Mouse (Mus musculus): ENCODE measurements around the gene Net1. TPM values are rescaled to one million over a fixed set of nuclear protein-coding genes. Genes with fewer than 3 reads are reported as not detected.

Net1 gene
- 70.6 and 101 TPM in 2 replicates for polyA plus RNA-seq (2016; fragmentation: Nextera tagmentation; extraction: Ambion mirVana)

DNA sequence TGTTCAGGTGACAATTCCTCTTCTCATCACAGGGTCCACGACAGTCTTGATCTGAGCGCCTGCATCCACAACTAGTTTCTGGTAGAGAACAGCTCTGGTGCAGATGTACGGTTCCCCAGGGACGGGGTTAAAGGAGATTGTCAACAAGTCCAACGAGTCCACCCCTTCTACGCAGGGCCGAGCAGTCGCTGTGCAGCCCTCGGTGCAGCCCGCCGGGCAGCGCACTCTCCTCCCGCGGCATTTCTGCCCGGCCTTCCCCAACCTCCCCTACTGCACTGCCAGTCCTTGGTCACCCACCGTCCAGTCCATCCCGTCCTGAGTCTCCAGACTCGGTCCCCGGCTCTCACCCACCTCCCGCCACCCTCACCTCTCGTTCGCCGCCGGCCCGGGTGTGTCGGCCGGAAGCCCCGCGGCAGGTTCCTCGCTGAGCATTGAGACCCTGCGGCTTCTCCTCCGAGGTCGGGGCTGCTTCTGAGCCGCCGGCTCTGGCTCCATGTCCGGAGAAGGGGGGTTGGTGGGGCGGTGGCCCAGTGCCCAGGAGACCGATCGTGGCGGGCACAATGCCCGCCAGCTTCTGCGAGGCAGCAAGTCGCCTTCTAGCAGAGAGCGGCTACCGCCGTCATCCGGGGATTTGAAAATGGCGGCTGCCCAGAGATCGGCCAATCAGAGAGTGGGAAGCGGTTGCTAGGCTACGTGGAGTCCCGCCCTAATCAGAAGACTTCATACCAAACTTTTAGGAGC is at the start of gene Net1, which contains the start of gene Tubal3:
Gene Net1 (minus strand): TSS at position 650 of the 741 bp plus-strand sequence.
Gene Tubal3 (plus strand): TSS at position 704 of the 741 bp plus-strand sequence.
- Histone ChIP-seq H3K9me3 (replicated peaks) (peaks cover 4% of the 10 kb centered on the region; the same call in 1 of the 2 replicates), H3K4me1 (peaks cover 9% of the 10 kb centered on the region), H3K4me3 (peak within 1 kb of the TSS; percentile 92), H3K36me3 (peaks cover 24% of the 10 kb centered on the region), H3K27ac (peak within 1 kb of the TSS; percentile 98), H3K27me3 (ENCODE audit: low read depth, poor library complexity, severe bottlenecking) (no peaks in the 10 kb centered on the region)
- DNase-seq (ENCODE audit: low spot score): peak; percentile 97
- under 1% methylated on average over 52 of the region's 52 CpGs for WGBS

- no peaks in the 10 kb centered on the region for H3K27me3 ChIP-seq (ENCODE audit: low read depth, poor library complexity, severe bottlenecking)
- DNase-seq (ENCODE audit: low spot score): no peak
- 0 out of 2 replicates have a peak, but pooled peaks cover 3% of the 10 kb centered on the region for H3K4me1 ChIP-seq
- H3K27ac ChIP-seq: no peak overlapping the region
- WGBS: 82% methylated on average over 6 of the region's 6 CpGs
- no peaks in the 10 kb centered on the region for H3K36me3 ChIP-seq
- no peaks in the 10 kb centered on the region for H3K9me3 ChIP-seq (replicated peaks)
- H3K4me3 ChIP-seq: no peak overlapping the region
Observed at GRCm38 (mm10) chr13:3951198-3951914, 33.3 kb upstream of the Net1 start.

DNA sequence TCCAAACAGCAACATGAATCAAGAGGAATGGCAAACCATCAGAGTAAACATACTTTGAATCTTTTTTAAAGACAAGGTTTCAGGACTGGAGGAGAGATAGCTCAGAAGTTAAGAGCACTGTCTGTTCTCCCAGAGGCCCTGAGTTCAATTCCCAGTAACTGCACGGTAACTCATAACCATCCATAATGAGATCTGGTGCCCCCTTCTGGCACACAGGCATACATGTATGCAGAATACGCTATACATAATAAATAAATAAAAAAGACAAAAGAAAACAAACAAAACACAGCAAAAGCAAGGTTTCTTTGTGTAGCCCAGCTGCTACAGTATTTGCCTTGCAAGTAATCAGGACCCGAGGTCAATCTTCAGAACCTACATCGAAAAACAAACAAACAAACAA is 31.5 kb upstream of the Net1 start:
- no peaks in the 10 kb centered on the region for H3K9me3 ChIP-seq (replicated peaks)
- H3K27me3 ChIP-seq (ENCODE audit: low read depth, poor library complexity, severe bottlenecking): no peaks in the 10 kb centered on the region
- H3K36me3 ChIP-seq: no peaks in the 10 kb centered on the region
- no peak overlapping the region for H3K4me3 ChIP-seq
- H3K4me1 ChIP-seq: peaks cover 10% of the 10 kb centered on the region
- H3K27ac ChIP-seq: no peak overlapping the region
- DNase-seq (ENCODE audit: low spot score): no peak
- 89% methylated on average over 4 of the region's 4 CpGs for WGBS

DNA sequence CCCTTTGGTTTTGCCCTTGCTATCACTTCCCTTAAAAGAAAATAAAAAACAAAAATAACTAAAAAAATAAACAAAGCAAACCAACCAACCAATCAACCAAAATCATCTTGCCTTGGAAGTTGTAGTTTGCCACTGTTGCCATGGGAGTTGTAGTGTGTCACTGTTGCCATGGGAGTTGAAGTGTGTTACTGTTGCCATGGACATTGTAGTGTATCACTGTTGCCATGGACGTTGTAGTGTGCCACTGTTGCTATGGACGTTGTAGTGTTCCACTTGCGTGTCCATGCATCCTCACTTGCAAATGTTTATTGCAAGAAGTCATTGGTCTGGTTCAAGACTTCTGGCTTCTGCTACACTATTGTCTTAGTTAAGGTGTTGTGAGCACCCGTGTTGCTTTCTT is 29.2 kb upstream of the Net1 start:
- Histone ChIP-seq H3K4me3 (no peak overlapping the region), H3K9me3 (replicated peaks) (no peaks in the 10 kb centered on the region), H3K27me3 (ENCODE audit: low read depth, poor library complexity, severe bottlenecking) (no peaks in the 10 kb centered on the region), H3K36me3 (no peaks in the 10 kb centered on the region), H3K4me1 (peaks cover 20% of the 10 kb centered on the region), H3K27ac (no peak overlapping the region)
- 93% methylated on average over 4 of the region's 4 CpGs for WGBS
- DNase-seq (ENCODE audit: low spot score): no peak

- Histone ChIP-seq H3K36me3 (no peaks in the 10 kb centered on the region), H3K4me3 (no peak within 1 kb of the TSS), H3K27ac (no peak within 1 kb of the TSS), H3K27me3 (ENCODE audit: low read depth, poor library complexity, severe bottlenecking) (no peaks in the 10 kb centered on the region), H3K4me1 (peaks cover 20% of the 10 kb centered on the region), H3K9me3 (replicated peaks) (no peaks in the 10 kb centered on the region)
- DNase-seq (ENCODE audit: low spot score): no peak
- WGBS: 75% methylated on average over 2 of the region's 2 CpGs
Observed at GRCm38 (mm10) chr13:3945249-3945648, 27.2 kb upstream of the Net1 start, which contains the start of gene Ucn3. Ucn3 (minus strand) TSS chr13:3945349.

- H3K9me3 ChIP-seq (replicated peaks): no peaks in the 10 kb centered on the region
- H3K4me1 ChIP-seq: peaks cover 20% of the 10 kb centered on the region
- no peaks in the 10 kb centered on the region for H3K27me3 ChIP-seq (ENCODE audit: low read depth, poor library complexity, severe bottlenecking)
- H3K36me3 ChIP-seq: no peaks in the 10 kb centered on the region
- no peak overlapping the region for H3K4me3 ChIP-seq
- H3K27ac ChIP-seq: no peak overlapping the region
- WGBS: 66% methylated on average over 7 of the region's 7 CpGs
- no peak for DNase-seq (ENCODE audit: low spot score)
Observed at GRCm38 (mm10) chr13:3944699-3945098, 26.7 kb upstream of the Net1 start.

GRCm38 (mm10) chr13:3926046-3926445 is 8.0 kb upstream of the Net1 start:
- DNase-seq (ENCODE audit: low spot score): no peak
- Histone ChIP-seq H3K27me3 (ENCODE audit: low read depth, poor library complexity, severe bottlenecking) (no peaks in the 10 kb centered on the region), H3K27ac (no peak overlapping the region), H3K9me3 (replicated peaks) (no peaks in the 10 kb centered on the region), H3K36me3 (no peaks in the 10 kb centered on the region), H3K4me1 (no peaks in the 10 kb centered on the region), H3K4me3 (no peak overlapping the region)
- 94% methylated on average over 6 of the region's 6 CpGs for WGBS

- Histone ChIP-seq H3K27ac (no peak overlapping the region), H3K36me3 (no peaks in the 10 kb centered on the region), H3K9me3 (replicated peaks) (no peaks in the 10 kb centered on the region), H3K4me1 (no peaks in the 10 kb centered on the region), H3K27me3 (ENCODE audit: low read depth, poor library complexity, severe bottlenecking) (no peaks in the 10 kb centered on the region), H3K4me3 (no peak overlapping the region)
- DNase-seq (ENCODE audit: low spot score): no peak
- WGBS: 73% methylated on average over 6 of the region's 6 CpGs
Observed at GRCm38 (mm10) chr13:3925632-3926031, 7.6 kb upstream of the Net1 start.

DNA sequence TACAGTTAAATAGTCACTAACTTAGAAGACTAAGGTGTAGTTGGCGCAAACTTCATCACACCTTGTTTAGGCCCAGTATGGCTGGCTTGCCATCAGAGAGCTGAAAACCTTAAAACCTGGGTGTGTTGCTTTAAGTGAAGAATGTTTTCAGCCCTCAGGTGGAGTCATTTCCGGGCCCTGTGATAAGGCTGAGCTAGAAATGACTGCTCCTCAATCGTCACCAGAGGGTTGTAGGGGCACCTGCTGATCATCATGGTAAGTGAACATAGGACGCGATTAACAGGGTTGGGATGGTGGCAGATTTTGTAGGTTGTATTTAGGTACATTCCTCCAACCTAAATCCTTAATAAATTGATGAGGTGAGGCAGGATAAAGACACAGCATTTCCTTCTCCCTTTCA is 6.5 kb upstream of the Net1 start:
- no peaks in the 10 kb centered on the region for H3K36me3 ChIP-seq
- no peak for DNase-seq (ENCODE audit: low spot score)
- H3K4me1 ChIP-seq: no peaks in the 10 kb centered on the region
- no peak overlapping the region for H3K4me3 ChIP-seq
- no peak overlapping the region for H3K27ac ChIP-seq
- 83% methylated on average over 5 of the region's 5 CpGs for WGBS
- H3K27me3 ChIP-seq (ENCODE audit: low read depth, poor library complexity, severe bottlenecking): no peaks in the 10 kb centered on the region
- H3K9me3 ChIP-seq (replicated peaks): no peaks in the 10 kb centered on the region

DNA sequence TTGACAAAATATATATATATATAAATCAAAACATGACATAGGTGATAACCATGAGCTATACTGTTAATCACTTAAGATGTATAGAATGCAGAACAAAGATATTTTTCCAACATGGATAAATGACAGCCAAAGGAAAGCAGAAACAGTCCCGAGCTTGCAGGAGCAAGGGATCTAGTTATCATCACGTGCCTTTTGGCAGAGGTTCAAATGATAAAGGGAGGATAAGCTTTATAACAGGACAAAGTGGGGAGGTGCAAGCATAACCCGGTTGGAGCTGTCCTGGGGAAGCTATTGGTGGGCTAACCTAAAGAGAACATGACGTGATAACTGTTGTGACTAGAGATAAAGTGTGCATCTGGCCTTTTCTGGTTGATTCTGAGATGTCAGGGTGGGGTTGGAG is 4.5 kb downstream of the Net1 start:
- H3K4me3 ChIP-seq: no peak overlapping the region
- H3K9me3 ChIP-seq (replicated peaks): peaks cover 4% of the 10 kb centered on the region; the same call in 1 of the 2 replicates
- no peak overlapping the region for H3K27ac ChIP-seq
- H3K36me3 ChIP-seq: peaks cover 59% of the 10 kb centered on the region
- peaks cover 9% of the 10 kb centered on the region for H3K4me1 ChIP-seq
- no peaks in the 10 kb centered on the region for H3K27me3 ChIP-seq (ENCODE audit: low read depth, poor library complexity, severe bottlenecking)
- DNase-seq (ENCODE audit: low spot score): no peak
- WGBS: 95% methylated on average over 4 of the region's 4 CpGs

GRCm38 (mm10) chr13:3910356-3910755 is 7.7 kb downstream of the Net1 start:
- WGBS: 89% methylated on average over 5 of the region's 5 CpGs
- no peaks in the 10 kb centered on the region; the same call in 1 of the 2 replicates for H3K9me3 ChIP-seq (replicated peaks)
- no peaks in the 10 kb centered on the region for H3K4me1 ChIP-seq
- H3K27ac ChIP-seq: no peak overlapping the region
- H3K4me3 ChIP-seq: no peak overlapping the region
- H3K36me3 ChIP-seq: peaks cover 77% of the 10 kb centered on the region
- no peak for DNase-seq (ENCODE audit: low spot score)
- H3K27me3 ChIP-seq (ENCODE audit: low read depth, poor library complexity, severe bottlenecking): no peaks in the 10 kb centered on the region

DNA sequence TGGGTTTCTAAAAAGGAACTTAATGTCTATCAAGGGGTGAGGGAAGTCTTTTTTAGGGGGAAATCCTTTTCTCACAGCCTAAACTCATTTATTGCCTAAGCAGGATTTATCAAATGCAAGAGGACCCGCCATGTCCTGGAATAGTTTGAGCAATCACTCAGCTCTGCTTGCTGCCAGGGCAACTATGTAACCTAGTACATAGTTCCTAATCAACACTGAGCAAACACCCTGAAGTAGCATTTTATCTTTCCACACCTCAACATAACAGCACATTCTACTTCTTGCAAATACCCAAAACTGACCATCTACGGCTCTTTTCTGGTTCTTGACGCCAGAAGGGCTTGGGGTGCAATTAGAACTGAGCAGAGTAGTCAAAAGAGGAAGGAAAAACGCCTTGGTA is 9.8 kb downstream of the Net1 start:
- H3K4me3 ChIP-seq: no peak overlapping the region
- H3K27me3 ChIP-seq (ENCODE audit: low read depth, poor library complexity, severe bottlenecking): no peaks in the 10 kb centered on the region
- H3K9me3 ChIP-seq (replicated peaks): no peaks in the 10 kb centered on the region
- 93% methylated on average over 4 of the region's 4 CpGs for WGBS
- DNase-seq (ENCODE audit: low spot score): no peak
- H3K4me1 ChIP-seq: no peaks in the 10 kb centered on the region
- peaks cover 72% of the 10 kb centered on the region for H3K36me3 ChIP-seq
- no peak overlapping the region for H3K27ac ChIP-seq

DNA sequence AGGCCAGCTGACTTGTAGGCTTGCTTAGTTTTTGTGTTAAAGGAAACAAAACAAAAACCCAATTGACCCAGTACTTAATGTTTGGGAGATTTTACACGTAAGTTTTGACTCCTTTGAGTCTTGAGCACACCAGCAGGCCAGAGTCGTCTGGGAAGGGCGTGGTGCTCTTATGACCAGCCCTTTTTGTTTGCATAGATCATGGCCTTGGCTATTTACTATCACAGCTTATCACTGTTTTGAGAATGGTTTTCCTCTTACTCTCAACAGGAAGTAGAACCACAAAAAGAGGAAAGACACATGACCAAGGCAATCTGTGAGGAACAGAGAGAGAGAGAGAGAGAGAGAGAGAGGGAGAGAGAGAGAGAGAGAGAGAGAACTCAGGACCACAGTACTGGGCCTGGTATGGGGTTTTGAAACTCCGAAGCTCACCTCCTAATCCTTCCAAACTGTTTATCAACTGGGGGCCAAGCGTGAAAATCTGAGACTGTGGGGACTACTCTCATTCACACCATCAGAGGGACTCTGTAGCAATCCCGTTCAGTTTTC is 10.8 kb downstream of the Net1 start:
- no peak overlapping the region for H3K27ac ChIP-seq
- WGBS: 92% methylated on average over 6 of the region's 6 CpGs
- no peak for DNase-seq (ENCODE audit: low spot score)
- no peaks in the 10 kb centered on the region for H3K9me3 ChIP-seq (replicated peaks)
- no peaks in the 10 kb centered on the region for H3K4me1 ChIP-seq
- H3K27me3 ChIP-seq (ENCODE audit: low read depth, poor library complexity, severe bottlenecking): no peaks in the 10 kb centered on the region
- peaks cover 70% of the 10 kb centered on the region for H3K36me3 ChIP-seq
- H3K4me3 ChIP-seq: no peak overlapping the region

Data from limb, embryonic 10.5 days (tissue).